Mouse (Mus musculus): ENCODE measurements around the gene Dock9. TPM values are rescaled to one million over a fixed set of nuclear protein-coding genes. Genes with fewer than 3 reads are reported as not detected.

The Dock9 gene
- total RNA-seq, 2 experiments from 2014 or later, result 202 to 212 TPM

- no peak for DNase-seq
Observed at GRCm38 (mm10) chr14:121791112-121791511, 6.5 kb downstream of the Dock9 start.

- DNase-seq, result no peak
Observed at GRCm38 (mm10) chr14:121789273-121789672, 8.4 kb downstream of the Dock9 start.

DNA sequence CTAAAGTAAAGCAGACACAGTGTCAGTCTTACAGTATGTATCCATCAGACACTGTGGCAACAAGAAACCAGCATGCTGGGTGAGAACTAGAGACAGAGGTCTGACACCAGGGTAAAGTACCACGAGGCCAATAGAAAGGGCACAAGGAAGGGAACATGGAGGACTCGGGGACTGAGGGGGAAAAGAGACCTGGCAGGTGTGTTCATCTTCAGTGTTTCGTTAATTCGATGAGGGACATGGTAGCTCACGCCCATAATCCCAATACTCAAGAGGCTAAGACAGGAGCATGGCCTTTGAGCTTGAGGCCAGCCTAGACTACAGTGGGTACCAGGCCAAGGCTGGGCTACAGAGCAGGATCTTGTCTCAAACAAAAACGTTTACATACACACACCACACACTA lies 9.2 kb downstream of the Dock9 start:
- no peak for DNase-seq

DNA sequence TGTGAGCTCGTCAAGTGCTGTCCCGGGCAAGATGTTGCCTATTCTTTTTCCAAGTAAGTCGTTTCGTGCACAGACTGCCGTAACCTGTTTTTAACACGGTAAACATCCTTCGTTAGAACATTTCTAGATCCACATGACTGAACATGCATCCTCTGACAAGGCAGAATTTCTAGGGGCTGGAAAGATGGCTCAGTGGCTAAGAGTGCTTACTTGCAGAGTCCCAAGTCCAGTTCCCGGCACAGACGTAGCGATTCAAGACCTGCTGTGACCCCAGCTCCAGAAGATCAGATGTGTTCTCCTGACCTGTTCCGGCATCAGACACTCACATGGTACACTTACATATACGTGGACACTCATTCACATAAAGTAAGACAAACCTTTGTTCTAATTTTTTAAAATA lies 10.2 kb downstream of the Dock9 start:
- no peak for DNase-seq

DNA sequence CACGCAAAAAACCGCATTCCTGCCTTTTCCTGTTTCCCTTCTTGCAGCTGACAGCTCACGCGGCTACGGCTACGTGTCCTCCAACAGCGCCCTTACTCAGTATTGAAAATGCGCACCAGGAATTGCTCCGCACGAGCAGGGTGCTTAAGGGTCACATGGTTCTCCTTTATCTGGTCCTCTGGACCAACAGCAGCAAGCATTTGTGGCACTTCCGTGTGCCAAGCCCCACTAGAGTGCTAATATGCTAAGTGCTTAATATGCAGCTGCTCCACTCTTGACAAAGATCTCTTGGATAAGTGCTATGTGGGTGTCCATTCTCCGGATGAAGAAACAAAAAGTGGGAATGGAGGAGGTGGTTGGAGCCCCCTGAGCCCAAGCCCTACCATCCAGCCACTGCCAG lies 10.7 kb downstream of the Dock9 start:
- no peak for DNase-seq

- DNase-seq, result no peak
Observed at GRCm38 (mm10) chr14:121785394-121785793, 12.2 kb downstream of the Dock9 start.

GRCm38 (mm10) chr14:121780942-121781531 lies 16.6 kb downstream of the Dock9 start:
- DNase-seq, result no peak

GRCm38 (mm10) chr14:121780144-121780913 lies 17.3 kb downstream of the Dock9 start:
- no peak for DNase-seq

DNA sequence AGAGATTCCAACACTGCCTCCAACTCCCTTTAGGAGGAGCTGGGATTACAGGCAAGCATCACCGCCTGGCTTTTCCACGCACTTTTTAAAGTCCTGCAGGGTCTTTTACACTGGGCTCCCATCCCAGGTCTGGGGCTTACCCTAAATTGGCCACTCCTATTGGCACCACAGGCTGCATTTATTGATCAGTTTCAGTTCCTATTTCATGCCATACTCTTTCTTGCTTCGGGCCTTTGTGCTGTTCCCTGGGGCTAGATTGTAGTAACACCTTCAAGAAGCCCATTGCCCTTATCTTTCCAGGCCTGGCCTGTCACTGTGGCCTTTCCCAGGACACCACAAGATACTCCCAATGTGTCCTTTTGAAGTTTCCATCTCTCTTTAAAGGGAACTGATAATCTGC lies 18.0 kb downstream of the Dock9 start:
- DNase-seq, result no peak

DNA sequence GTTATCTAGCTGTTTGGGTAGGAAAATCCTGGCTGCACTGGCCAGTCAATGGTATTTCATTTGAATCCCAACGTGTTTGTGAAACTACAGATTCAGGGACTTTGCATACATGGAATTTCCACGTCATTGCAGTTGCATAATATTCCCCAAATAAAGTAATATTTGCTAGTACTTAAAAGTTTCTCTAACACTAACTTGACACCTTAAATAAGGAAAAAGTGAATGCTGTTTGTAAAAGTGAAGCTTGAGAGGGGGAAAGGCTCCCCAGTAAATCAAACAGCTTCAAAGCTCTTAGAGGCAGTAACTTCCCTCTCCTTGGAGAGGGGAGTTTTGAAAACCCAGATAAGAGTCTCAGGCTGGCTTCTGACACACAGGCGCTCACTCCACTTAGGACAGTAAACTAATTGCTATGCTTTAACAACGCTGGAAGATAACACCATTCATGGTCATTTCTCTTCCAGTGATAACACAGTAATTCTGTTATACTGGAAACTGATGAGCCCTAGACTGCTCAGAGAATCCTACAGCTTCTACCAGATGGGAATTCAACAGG lies 20.3 kb downstream of the Dock9 start:
- no peak for DNase-seq

DNA sequence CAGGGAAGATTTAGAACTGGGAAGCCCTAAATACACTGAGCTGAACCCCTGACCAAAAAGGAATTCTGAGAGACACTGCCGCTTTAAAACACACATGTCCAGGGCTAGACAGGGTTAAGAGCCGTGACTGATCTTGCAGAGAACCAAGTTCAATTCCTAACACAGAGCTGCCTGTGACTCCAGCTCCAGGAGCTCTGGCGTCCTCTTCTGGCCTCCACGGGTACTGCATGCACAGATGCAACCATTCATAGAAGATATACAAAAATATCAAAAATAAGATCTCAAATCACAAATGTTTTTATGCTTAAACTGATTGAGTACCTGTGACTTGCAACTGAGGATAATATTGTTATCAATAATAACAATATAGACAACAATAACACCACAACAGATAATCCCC lies 20.9 kb downstream of the Dock9 start:
- DNase-seq, result no peak

GRCm38 (mm10) chr14:121762021-121762452 lies 35.6 kb downstream of the Dock9 start:
- peak in 1 of 2 experiments; percentile 29 for DNase-seq

DNA sequence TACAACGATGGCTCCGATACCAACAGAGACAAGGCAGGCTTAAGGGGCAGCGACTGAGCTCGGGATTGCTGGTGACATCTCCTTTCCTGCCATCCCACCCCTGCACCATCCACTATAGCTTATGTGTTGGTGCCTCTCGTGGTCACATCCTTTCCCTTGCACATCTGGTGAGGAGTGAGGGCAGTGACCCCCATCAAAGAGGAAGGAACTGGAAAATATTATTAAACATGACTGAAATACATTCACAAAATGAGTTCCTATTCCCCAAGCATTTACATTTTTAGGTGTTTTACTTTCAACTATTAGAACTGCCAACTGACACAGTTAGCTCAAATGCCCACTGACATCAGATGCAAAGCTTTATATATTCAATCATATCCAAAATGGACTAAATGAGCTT lies 37.2 kb downstream of the Dock9 start:
- DNase-seq, result no peak

GRCm38 (mm10) chr14:121754110-121754509 lies 43.5 kb downstream of the Dock9 start:
- no peak for DNase-seq

- no peak for DNase-seq
Observed at GRCm38 (mm10) chr14:121752686-121753426, 44.8 kb downstream of the Dock9 start.

GRCm38 (mm10) chr14:121749606-121750005 lies 48.0 kb downstream of the Dock9 start:
- no peak for DNase-seq

DNA sequence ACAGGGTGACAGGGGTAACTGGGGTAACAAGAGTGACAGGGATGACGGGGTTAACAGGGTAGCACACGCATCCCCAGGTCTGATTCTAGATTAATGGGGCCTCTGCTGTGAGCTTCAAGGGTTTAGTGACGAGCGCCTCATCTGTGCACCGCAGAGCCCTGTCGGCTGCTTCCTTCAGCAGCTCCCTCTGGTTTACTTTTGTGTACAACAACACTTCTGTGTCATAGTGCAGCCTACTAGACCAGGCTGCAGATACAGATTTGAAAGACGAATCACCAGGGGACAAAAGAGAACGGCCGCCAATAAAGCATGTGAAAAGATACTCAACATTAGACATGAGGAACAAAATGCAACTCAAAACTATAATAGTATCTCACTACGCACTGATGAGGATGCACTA lies 48.6 kb downstream of the Dock9 start:
- no peak for DNase-seq

DNA sequence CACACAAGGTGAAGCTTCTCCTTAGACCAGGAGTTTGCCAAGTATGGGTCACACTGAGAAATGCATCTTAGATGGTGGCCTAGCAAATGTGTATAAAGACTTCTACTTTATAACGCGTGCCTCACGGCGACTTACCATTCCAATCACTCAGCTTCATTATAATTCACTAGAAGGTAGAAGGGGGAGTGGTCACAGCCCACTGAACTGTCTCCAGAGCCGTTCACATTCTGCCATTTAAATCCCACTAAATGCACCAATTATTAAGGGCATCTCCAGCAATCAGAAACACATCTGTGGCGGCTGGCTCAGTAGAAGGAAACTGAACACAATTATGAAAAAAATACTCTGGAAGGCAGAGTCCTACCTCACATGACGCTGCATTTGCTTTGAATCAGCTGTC lies 50.3 kb downstream of the Dock9 start:
- DNase-seq, result no peak

- no peak for DNase-seq
Observed at GRCm38 (mm10) chr14:121743787-121744417, 53.7 kb downstream of the Dock9 start.

GRCm38 (mm10) chr14:121738431-121739403 lies 58.9 kb downstream of the Dock9 start:
- DNase-seq, result peak; percentile 45 to 53

DNA sequence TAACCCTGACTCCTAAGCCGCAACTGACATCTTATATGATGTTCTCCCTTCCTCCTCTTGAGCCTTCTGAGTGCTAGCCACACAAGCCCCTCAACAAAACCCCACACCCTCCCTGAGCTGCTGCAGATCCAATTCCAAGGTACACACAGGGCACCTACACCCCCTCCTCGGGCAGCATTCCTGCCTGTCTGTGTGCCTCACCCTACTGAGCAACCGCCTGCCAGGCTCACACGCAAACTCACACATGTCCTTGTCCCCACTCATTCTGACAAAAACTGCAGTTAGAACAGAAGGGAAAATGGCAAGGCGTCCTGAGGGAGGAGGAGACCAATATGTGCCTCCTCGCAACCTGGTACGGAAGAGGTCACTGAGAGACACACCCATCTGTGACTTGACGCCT lies 60.4 kb downstream of the Dock9 start:
- peak; percentile 64 to 68 for DNase-seq

Measured in layer of hippocampus, postnatal 36 days (tissue).